Mouse (Mus musculus): ENCODE measurements around the gene Olfr448. TPM values are rescaled to one million over a fixed set of nuclear protein-coding genes. Genes with fewer than 3 reads are reported as not detected.

Gene Olfr448
- not detected for total RNA-seq (2021)
- long read RNA-seq, experiment 1 = 0 reads
- long read RNA-seq, experiment 2 = 0 reads

GRCm38 (mm10) chr6:42890141-42890540, at the start of gene Olfr448:
Gene Olfr448 (plus strand): TSS chr6:42890441.
- DNase-seq = no peak

- DNase-seq = no peak
These were observed 29.9 kb upstream of the Olfr448 start for GRCm38 (mm10) chr6:42860222-42860819.

- no peak for DNase-seq
These were observed 20.5 kb upstream of the Olfr448 start for GRCm38 (mm10) chr6:42869695-42870094.

GRCm38 (mm10) chr6:42876323-42876722, 13.9 kb upstream of the Olfr448 start:
- no peak for DNase-seq

- no peak for DNase-seq
These were observed 10.1 kb downstream of the Olfr448 start for GRCm38 (mm10) chr6:42900345-42900744.

- DNase-seq = no peak
These were observed 18.3 kb downstream of the Olfr448 start, which contains the start of gene Olfr447 for GRCm38 (mm10) chr6:42908578-42908977. Gene Olfr447 (plus strand): TSS chr6:42908878.

GRCm38 (mm10) chr6:42921077-42921476, 30.8 kb downstream of the Olfr448 start, which contains the start of gene Olfr446:
Gene Olfr446 (plus strand): TSS chr6:42921377.
- no peak for DNase-seq

Other genes with a start within 250 kb of the Olfr448 start
- gene Tcaf2, start 245.2 kb upstream of the Olfr448 start, total RNA-seq (2021) = 1 to 10 TPM; 6.0 to 6.3 TPM
- 10 to 100 TPM; 24.7 to 26.3 TPM for gene Tcaf1, start 180.4 kb upstream of the Olfr448 start, total RNA-seq (2021)
- not detected for gene Olfr453, start 151.1 kb upstream of the Olfr448 start, total RNA-seq (2021)
- gene Olfr38, start 134.0 kb upstream of the Olfr448 start, total RNA-seq (2021) = not detected
- gene Olfr452, start 105.3 kb upstream of the Olfr448 start, total RNA-seq (2021) = not detected
- not detected for gene Olfr450, start 78.5 kb upstream of the Olfr448 start, total RNA-seq (2021)
- gene Olfr449, start 56.1 kb upstream of the Olfr448 start, total RNA-seq (2021) = not detected
- gene Olfr447, start 18.4 kb downstream of the Olfr448 start, total RNA-seq (2021) = not detected
- gene Olfr446, start 30.9 kb downstream of the Olfr448 start, total RNA-seq (2021) = not detected
- gene Olfr444, start 58.6 kb downstream of the Olfr448 start, total RNA-seq (2021) = not detected
- gene Olfr441, start 215.9 kb downstream of the Olfr448 start, total RNA-seq (2021) = not detected

Measured in gastrocnemius, postnatal 10 days (tissue).